Mouse (Mus musculus) liver (tissue): ENCODE results near the gene Usp29.
A peak's percentile ranks its signal among the peaks of the same experiment; 100 is the strongest.
"Not testable (repeated sequence)": the region's sequence is repeated elsewhere in the genome, so short reads cannot be mapped to it uniquely, and the experiment has no call there.

Source experiments
- DNase-seq: peaks from one replicate; pipeline ENCODE4 v3.0.0-alpha.2; 2020; ENCODE audit warnings: mixed read lengths

Usp29 gene

DNA sequence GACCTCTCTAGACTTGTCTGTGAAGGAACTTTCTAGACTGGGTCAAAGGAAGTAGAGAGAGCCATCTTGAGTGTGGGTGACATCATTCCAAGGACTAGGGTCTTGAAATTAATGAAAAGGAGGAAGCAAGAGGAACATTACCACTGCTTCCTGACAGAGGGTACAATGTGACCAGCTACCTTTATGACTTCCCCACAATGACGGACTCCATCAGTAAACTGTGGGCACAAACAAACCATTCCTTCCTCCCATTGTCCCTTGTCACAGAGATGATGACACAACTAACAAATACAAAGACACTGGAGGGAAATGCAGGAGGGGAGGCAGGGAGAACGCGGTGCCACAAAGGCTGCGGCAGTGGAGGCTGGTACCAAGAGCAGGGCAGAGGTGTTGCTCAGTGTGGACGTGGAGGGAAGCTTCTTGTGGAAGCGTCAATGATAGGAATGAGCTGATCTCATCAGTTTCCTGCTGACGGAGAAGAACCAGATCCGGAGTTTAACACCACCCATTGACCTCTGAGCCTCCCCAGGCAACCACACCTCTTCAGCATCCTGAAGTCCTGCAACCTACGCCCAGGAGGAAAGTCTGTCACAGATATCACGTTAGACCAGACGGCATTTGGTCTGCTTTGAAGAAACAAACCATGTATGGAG lies 149.3 kb downstream of the Usp29 start:
- no peak for DNase-seq

DNA sequence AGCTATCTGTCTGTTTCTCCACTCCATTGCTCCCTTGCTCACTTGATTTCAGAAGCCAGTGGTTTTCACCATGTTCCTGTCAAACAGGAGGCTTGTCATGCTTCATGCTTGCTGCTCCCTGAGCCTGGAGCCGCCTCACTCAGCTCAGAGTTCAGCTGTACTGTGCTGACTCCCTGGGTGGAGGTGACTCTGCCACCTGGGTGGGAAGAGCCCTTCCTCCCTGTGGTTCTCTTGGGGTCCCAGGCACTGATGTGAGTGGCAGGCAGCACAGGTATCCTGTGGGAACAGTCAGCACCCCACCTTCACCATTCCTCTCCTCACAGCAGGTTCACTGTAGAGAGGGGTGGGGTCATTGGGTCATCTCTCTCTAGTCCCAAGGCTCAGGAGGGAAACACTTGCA lies 150.5 kb downstream of the Usp29 start:
- not testable (repeated sequence) for DNase-seq

DNA sequence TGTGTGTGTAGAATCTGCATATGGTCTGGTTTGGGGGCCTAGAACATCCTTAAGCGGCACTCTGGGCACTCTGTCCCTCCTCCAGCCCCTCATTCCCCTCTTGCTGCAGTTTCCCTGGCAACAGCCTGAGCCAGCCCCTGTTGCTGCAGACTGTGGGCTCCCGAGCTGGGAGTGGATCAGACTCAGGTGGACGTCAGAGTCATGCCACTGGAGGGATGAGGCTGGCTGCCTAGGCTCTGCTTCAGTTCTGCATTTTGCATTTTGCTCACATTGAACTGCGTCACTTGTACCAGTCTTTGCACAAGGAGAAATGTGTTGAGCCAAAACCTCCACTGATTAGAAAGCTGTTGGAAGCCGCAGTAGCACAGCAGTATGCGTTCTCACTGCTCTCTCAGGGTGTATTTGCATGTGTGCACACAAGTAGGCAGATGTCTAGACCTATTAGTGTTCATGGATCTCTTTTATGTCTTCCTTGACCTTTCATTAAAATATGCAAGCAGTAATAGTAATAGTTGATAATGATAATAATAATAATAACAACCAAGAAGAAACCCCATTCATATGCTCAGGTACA lies 151.2 kb downstream of the Usp29 start:
- DNase-seq: no peak

DNA sequence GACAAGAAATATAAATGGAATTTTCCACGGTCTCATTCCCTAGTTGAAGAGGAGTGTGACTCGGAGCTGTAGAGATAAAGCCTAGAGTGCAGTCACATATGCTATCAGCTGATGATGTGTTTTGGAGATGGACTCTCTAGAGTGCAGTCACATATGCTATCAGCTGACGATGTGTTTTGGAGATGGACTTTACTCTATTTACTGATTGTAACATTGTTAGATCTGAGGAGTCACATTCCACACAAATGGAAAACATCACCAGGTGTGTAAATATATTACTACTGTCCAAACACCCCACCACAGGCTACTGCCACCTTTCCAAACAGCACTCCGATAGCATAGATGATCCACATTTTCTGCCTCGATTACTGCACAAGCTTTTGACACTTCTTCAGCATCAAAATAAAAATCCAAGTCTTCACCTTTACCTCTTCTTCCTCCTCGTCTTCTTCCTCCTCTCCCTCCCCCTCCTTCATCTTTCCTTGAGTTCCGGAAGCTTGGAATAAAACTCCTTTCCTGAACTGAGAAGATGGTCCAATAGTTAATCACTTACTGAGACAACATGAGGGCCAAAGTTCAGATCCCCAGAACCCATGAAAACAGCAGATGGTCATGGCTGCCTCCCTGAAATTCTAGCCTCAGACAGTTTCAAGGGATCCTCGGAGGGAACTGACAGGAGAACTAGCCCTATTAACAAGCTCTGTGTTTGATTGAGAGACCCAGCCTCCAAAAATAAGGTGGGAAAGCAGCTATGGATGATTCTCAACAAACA lies 153.2 kb downstream of the Usp29 start:
- DNase-seq: no peak

DNA sequence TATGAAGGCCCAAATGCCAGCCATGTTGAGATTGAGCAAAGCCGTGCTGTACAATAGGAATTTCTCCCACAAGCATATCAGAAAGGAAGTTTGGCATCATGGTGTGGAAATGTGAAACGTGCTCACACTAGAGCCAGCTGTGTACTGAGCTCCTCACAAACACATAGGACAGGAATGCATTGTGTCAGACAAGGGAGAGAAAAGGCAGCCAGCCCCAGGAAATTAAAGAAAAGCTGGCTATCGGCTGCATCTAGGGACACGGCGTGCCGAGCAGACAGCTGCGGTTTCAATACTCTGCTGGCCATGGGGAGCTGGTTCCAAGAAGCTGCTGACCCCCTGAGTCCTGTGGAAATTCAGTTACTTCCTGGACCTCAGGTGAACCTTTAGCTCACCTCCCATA lies 155.0 kb downstream of the Usp29 start:
- DNase-seq: no peak

GRCm38 (mm10) chr7:6886896-6887295 lies 156.5 kb downstream of the Usp29 start:
- DNase-seq: no peak

DNA sequence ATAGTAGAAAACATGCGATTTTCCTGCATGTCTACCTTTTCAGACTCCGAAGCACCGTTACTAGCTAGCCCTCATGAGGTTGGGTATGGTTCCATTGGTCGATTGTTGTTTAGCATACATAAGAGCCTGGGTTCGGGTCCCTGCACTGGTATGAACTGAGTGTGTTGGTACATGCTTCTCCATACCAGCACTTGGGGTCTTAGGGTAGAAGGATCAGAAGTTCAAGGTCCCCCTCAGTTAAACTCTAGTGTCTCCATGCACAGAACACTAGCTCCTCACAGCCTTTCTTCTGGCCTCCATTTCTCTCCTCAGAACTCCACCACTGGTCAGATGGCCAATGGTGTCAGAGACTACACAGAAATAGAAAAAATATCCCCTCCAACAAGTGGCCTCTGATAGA lies 159.5 kb downstream of the Usp29 start:
- DNase-seq: no peak

GRCm38 (mm10) chr7:6891206-6891605 lies 160.8 kb downstream of the Usp29 start:
- no peak for DNase-seq

DNA sequence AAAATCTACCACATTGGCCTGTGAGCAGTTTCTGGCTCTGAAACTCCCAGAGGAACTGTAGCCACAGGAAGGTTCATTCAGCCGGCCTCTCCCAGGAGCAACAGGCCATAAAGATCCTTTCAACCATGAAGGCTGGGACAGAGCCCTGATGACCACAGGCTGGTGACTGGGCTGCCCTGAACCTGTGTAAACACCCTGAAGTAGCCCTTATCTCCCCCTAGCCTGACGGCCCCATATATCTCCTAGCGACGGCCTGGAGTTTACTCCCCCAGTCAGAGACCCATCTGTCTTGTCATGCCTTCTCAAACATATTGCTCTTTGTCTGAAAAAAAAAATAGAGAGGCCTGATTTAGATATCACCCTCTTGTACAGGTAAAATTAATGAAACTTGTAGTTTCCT lies 166.6 kb downstream of the Usp29 start:
- not testable (repeated sequence) for DNase-seq

GRCm38 (mm10) chr7:6900672-6901071 lies 170.3 kb downstream of the Usp29 start:
- DNase-seq: no peak

DNA sequence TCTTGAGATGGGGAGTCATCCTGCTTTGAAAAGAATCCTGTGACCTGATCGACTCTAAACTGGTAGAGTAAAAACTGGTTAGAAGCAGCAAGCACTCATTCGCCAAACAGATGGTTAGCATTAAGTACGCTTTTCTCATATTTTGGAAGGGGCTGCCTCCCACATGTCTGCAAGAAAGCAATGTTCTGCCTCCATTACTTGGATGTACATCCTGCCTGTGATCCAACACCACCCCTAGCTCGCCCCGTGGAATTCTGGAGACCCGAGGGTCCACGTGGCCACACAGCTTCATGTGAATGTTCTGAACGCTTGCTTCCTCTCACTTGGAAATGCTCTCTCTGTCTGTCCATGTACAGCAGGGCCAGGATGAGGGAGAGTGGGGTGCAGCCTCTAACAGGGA lies 173.1 kb downstream of the Usp29 start:
- DNase-seq: peak; percentile 13

DNA sequence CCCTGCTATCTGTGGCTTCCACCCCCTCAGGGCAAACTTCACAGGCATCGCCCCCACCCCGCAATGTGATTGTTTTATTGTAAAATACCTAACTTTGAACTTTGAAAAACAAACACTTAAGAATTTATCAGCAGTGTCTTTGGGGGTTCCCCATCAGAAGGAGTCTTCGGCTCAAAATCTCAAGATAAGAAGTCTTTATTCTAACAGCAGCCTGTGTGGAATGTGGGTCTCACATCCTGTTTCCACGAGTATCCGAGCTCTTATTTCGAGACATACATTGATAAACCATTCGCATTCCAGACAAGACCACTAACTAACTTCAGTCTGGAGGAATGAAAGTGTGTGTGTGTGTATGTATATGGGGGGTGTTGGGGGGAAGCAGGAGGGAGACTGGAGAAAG lies 180.1 kb downstream of the Usp29 start:
- no peak for DNase-seq

DNA sequence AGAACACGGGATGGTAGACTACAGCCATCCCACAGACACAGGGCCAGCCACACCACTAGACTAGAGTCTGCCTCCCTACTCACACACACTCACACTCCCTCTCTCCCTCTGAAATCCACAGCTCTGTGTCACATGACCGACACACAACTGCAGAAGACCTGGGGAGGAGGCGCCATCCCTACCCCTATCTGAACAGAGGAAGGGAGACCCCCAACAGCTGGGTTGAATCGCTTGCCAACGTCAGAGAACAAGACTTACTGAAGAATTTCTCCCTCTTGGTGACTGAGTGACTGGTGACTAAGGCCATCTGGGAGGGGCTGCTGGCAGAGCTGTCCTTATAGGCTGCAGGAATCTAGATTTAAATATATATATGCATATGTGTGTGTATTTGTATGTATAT lies 181.4 kb downstream of the Usp29 start:
- DNase-seq: no peak

DNA sequence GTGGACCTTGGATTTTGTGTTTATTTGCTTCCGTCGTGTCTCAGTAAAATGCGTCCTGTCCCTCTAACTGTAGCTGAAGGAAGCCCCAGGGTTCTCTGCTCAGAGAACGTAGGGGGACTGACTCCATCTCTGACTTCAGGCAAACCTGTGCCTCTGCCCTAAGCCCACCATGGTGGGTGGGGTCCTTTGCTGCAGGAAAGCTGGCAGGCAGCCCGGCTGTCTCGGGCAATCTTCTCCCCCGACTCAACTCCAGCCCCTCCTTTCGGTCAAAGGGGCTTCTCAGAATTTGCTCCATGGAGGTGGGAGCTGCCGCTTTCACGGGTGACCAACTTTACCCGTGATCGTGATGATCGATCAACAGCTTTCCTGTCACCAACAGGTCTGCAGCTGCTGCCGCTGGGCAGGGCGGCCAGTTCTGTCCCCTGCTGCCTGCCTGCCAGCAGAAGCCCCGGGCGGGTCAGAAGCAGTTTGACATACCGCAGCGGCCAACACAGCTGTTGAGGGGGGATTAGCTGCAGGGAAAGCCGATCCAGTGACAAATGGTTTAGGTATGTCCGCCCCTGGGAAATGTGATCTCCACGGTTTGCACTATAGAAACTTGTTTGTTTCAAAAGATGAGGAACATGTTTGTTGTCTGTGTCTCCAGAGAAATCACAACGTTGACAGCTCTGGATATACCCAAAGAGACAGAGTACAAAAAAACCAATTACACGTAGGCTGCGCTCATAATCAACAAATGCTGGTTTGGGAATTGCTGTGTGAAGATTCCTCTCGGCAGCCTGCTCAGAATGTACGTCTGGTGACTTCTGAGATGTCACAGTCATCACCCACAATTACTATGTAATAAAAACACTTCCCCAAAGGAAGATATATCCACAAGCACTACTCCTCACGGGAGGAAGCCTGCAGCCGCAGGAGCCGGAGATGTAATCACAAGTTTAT lies 183.3 kb downstream of the Usp29 start:
- peak; percentile 55 for DNase-seq

DNA sequence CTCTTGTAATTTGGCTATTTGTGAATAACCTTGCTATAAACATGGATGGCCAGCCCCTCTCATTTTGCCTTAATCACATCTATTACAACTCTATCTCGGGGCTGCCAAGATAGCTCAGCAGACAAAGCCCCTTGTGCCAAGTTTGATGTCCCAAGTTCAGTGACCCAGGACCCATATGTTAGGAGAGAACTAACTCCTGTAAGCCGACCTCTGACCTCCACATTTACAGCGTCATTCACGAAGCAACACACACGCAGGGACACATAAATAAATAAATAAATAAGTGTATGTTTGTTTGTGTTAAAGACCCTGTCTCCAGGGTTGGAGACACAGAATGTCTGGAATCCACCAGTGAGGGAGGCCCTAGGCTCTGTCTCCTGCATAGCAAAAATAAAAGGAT lies 186.7 kb downstream of the Usp29 start:
- no peak for DNase-seq

DNA sequence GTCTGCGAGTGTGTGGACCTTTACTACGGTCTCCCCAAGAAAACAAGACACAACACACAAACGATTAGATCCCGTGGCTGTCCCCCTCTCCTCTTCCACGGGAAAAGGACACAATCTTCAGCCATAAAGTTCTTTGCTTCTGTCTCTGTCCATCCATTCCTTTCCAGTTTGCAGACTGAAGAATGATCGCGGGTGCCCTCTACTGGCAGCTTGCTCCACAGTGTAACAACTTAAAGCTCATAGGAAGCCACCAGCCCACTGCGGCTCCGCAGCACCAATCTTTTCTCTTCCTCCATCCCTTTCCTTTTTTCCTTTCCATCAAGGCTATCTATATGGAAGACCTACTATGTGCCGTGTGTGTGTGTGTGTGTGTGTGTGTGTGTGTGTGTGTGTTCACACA lies 187.9 kb downstream of the Usp29 start:
- DNase-seq: peak; percentile 79

GRCm38 (mm10) chr7:6919131-6919870 lies 188.9 kb downstream of the Usp29 start:
- no peak for DNase-seq

DNA sequence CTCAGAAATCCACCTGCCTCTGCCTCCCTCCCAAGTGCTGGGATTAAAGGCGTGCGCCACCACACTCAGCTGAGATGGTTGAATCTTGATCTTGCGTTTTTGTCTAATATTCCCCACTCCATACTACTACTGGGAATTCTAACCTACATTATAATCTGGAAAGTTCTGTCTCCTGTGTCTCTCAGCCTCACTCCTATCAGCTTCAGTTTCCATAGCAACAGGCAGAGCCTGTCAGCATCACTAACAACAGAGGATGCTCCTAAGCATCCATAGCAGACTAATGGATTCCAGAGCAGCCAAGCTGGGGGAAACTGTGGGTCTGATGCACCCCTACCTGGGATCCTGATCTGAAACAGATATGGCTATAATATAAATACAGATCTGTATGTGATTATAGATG lies 193.1 kb downstream of the Usp29 start:
- DNase-seq: no peak

- DNase-seq: no peak
These were observed 195.8 kb downstream of the Usp29 start for GRCm38 (mm10) chr7:6925926-6926730.

- DNase-seq: no peak
These were observed 196.3 kb downstream of the Usp29 start for GRCm38 (mm10) chr7:6926731-6926995.

- no peak for DNase-seq
These were observed 198.9 kb downstream of the Usp29 start for GRCm38 (mm10) chr7:6929286-6929685.

- no peak for DNase-seq
These were observed 204.4 kb downstream of the Usp29 start for GRCm38 (mm10) chr7:6934741-6935140.
